Mouse (Mus musculus): ENCODE measurements around the gene Ackr2. TPM values are rescaled to one million over a fixed set of nuclear protein-coding genes. Genes with fewer than 3 reads are reported as not detected.

Ackr2 gene
- polyA plus RNA-seq, 1 experiment: not detected

DNA sequence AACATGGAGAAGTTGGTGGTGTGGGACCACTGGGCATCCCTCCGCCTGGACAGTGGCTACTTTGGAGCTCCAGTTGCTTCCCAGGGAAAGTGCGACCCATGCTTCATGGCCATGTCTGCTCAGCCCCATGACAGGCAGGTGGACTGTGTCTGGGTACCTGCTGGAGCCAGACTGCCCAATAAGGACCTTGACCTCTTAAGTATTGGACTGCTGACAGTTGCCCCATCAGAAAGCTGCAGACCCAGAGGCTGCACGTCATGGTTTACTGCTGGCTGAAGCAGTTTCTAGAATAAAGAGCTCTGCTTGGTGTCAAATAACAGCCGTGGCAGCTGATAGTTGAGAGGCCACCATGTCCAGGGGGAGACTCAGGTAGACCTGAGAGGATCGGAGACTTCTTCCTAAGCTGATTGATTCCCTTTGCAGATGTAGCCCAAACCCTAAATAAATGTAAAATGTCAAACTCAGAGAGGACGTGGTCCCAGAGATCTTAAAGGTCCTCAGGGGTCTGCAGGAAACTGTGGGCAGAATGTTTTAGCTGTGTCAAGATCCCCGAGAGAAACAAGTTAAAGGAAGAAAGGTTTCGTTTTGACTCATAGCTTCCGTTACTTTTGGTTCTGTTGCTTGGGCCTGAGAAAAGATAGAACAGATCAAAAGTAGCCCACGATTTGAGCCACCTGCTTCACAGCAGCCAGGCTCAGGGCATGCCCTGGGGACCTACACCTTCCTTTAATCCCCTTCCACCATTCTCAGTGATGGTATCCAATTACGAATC lies 28.7 kb downstream of the Ackr2 start:
- TF ChIP-seq CTCF (IDR thresholded peaks at IDR 0.05; ENCODE audit: low read depth, low read length) (no peak), POLR2A (IDR thresholded peaks at IDR 0.05; ENCODE audit: borderline replicate concordance, low read depth, low read length) (no peak)
- Histone ChIP-seq H3K27ac (ENCODE audit: insufficient read depth, low read depth, low read length) (no peak overlapping the region), H3K4me1 (ENCODE audit: control insufficient read depth, insufficient read depth, low read length) (peaks cover 6% of the 10 kb centered on the region; the same call in 1 of the 2 replicates), H3K4me3 (ENCODE audit: insufficient read depth, low read length) (no peak overlapping the region)

- no peak for TF ChIP-seq CTCF (IDR thresholded peaks at IDR 0.05; ENCODE audit: low read depth, low read length)
- TF ChIP-seq POLR2A (IDR thresholded peaks at IDR 0.05; ENCODE audit: borderline replicate concordance, low read depth, low read length): no peak
- Histone ChIP-seq H3K4me3 (ENCODE audit: insufficient read depth, low read length) (no peak overlapping the region), H3K27ac (ENCODE audit: insufficient read depth, low read depth, low read length) (no peak overlapping the region), H3K4me1 (ENCODE audit: control insufficient read depth, insufficient read depth, low read length) (peaks cover 6% of the 10 kb centered on the region; the same call in 1 of the 2 replicates)
Observed at GRCm38 (mm10) chr9:121927721-121928120, 29.6 kb downstream of the Ackr2 start.

- H3K4me1 ChIP-seq (ENCODE audit: control insufficient read depth, insufficient read depth, low read length): peaks cover 6% of the 10 kb centered on the region; the same call in 1 of the 2 replicates
- no peak overlapping the region for H3K4me3 ChIP-seq (ENCODE audit: insufficient read depth, low read length)
- TF ChIP-seq CTCF (IDR thresholded peaks at IDR 0.05; ENCODE audit: low read depth, low read length): peak; percentile 81
- TF ChIP-seq POLR2A (IDR thresholded peaks at IDR 0.05; ENCODE audit: borderline replicate concordance, low read depth, low read length): no peak
- no peak overlapping the region for H3K27ac ChIP-seq (ENCODE audit: insufficient read depth, low read depth, low read length)
Observed at GRCm38 (mm10) chr9:121928498-121928897, 30.3 kb downstream of the Ackr2 start.

DNA sequence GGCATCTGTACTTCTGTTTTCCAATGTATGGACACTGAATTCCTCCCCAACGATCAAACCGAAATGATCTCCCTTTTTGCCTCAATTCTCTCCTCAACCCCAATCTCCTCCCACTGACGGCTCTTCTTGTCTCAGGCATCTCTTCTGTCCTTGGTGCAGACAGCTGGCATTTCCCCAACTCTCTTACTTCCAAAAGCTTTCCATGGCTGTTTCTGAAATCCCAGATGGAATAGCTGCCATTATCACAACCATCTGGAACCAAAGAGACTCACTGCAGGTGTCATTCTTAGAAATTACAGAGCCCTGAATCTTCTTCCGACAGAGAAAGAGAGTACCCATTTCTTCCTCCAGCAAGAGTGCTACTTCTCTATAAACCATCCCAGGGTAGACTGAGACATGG lies 36.7 kb downstream of the Ackr2 start:
- no peak overlapping the region for H3K4me3 ChIP-seq (ENCODE audit: insufficient read depth, low read length)
- TF ChIP-seq POLR2A (IDR thresholded peaks at IDR 0.05; ENCODE audit: borderline replicate concordance, low read depth, low read length): no peak
- TF ChIP-seq CTCF (IDR thresholded peaks at IDR 0.05; ENCODE audit: low read depth, low read length): no peak
- no peaks in the 10 kb centered on the region for H3K4me1 ChIP-seq (ENCODE audit: control insufficient read depth, insufficient read depth, low read length)
- H3K27ac ChIP-seq (ENCODE audit: insufficient read depth, low read depth, low read length): no peak overlapping the region

DNA sequence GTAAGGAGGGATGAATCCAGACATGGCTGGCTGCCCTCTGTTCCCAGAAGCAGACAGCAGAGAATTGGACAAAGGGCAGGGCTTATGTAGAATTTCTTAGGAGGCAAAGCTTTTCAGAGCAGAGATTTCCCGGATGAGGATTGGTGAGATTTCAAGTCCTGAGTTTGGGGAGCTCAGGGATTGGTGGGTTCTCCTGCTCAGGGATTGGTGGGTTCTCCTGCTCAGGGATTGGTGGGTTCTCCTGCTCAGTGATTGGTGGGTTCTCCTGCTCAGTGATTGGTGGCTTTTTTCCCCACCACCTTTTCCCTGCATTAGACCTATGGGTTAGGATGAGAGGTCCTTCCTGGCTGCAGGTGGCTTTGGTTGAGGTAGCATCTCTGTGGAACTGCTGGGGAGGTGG lies 38.8 kb downstream of the Ackr2 start:
- no peak overlapping the region for H3K4me3 ChIP-seq (ENCODE audit: insufficient read depth, low read length)
- H3K4me1 ChIP-seq (ENCODE audit: control insufficient read depth, insufficient read depth, low read length): no peaks in the 10 kb centered on the region
- no peak overlapping the region for H3K27ac ChIP-seq (ENCODE audit: insufficient read depth, low read depth, low read length)
- TF ChIP-seq POLR2A (IDR thresholded peaks at IDR 0.05; ENCODE audit: borderline replicate concordance, low read depth, low read length): no peak

GRCm38 (mm10) chr9:121937451-121937864 lies 39.3 kb downstream of the Ackr2 start:
- Histone ChIP-seq H3K4me3 (ENCODE audit: insufficient read depth, low read length) (no peak overlapping the region), H3K27ac (ENCODE audit: insufficient read depth, low read depth, low read length) (no peak overlapping the region)
- TF ChIP-seq CTCF (IDR thresholded peaks at IDR 0.05; ENCODE audit: low read depth, low read length) (no peak), POLR2A (IDR thresholded peaks at IDR 0.05; ENCODE audit: borderline replicate concordance, low read depth, low read length) (no peak)

GRCm38 (mm10) chr9:121937944-121938355 lies 39.8 kb downstream of the Ackr2 start:
- TF ChIP-seq CTCF (IDR thresholded peaks at IDR 0.05; ENCODE audit: low read depth, low read length): no peak
- TF ChIP-seq POLR2A (IDR thresholded peaks at IDR 0.05; ENCODE audit: borderline replicate concordance, low read depth, low read length): no peak
- Histone ChIP-seq H3K4me3 (ENCODE audit: insufficient read depth, low read length) (no peak overlapping the region), H3K4me1 (ENCODE audit: control insufficient read depth, insufficient read depth, low read length) (no peaks in the 10 kb centered on the region), H3K27ac (ENCODE audit: insufficient read depth, low read depth, low read length) (no peak overlapping the region)

More at GRCm38 (mm10) chr9:121937451-121937864, 39.3 kb downstream of the Ackr2 start:
- H3K4me1 ChIP-seq (ENCODE audit: control insufficient read depth, insufficient read depth, low read length): no peaks in the 10 kb centered on the region

GRCm38 (mm10) chr9:121943005-121943404 lies 44.9 kb downstream of the Ackr2 start:
- TF ChIP-seq CTCF (IDR thresholded peaks at IDR 0.05; ENCODE audit: low read depth, low read length) (no peak), POLR2A (IDR thresholded peaks at IDR 0.05; ENCODE audit: borderline replicate concordance, low read depth, low read length) (no peak)
- H3K4me1 ChIP-seq (ENCODE audit: control insufficient read depth, insufficient read depth, low read length): no peaks in the 10 kb centered on the region
- H3K27ac ChIP-seq (ENCODE audit: insufficient read depth, low read depth, low read length): no peak overlapping the region
- H3K4me3 ChIP-seq (ENCODE audit: insufficient read depth, low read length): no peak overlapping the region

DNA sequence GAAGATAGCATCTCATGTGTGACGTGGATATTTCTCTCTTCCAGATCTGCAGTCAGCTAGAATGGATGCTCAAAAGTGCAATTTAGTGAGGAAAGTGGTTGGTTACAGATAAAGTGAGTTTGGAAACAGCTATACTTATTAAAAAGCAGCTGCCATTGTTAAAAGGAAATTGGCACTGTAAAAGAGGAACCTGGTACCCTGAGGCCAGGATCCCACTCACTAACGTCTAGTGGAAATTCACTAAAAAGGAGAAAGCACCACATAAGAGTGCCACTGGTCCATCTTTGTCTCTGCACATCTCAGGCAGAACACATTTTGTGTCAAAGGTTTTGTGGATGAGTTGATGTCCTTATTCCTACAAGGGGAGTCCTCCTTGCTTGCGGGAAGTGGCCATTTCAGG lies 45.5 kb downstream of the Ackr2 start:
- no peak overlapping the region for H3K27ac ChIP-seq (ENCODE audit: insufficient read depth, low read depth, low read length)
- no peaks in the 10 kb centered on the region for H3K4me1 ChIP-seq (ENCODE audit: control insufficient read depth, insufficient read depth, low read length)
- TF ChIP-seq CTCF (IDR thresholded peaks at IDR 0.05; ENCODE audit: low read depth, low read length) (no peak), POLR2A (IDR thresholded peaks at IDR 0.05; ENCODE audit: borderline replicate concordance, low read depth, low read length) (no peak)
- H3K4me3 ChIP-seq (ENCODE audit: insufficient read depth, low read length): no peak overlapping the region

- Histone ChIP-seq H3K4me3 (ENCODE audit: insufficient read depth, low read length) (no peak overlapping the region), H3K27ac (ENCODE audit: insufficient read depth, low read depth, low read length) (no peak overlapping the region), H3K4me1 (ENCODE audit: control insufficient read depth, insufficient read depth, low read length) (no peaks in the 10 kb centered on the region)
- TF ChIP-seq CTCF (IDR thresholded peaks at IDR 0.05; ENCODE audit: low read depth, low read length) (no peak), POLR2A (IDR thresholded peaks at IDR 0.05; ENCODE audit: borderline replicate concordance, low read depth, low read length) (no peak)
Observed at GRCm38 (mm10) chr9:121947784-121948183, 49.6 kb downstream of the Ackr2 start.

Data from bone marrow macrophage, adult 2 months (primary cell).